Mouse (Mus musculus) lung, postnatal 0 days (tissue): ENCODE results near the gene Xndc1. TPM values are rescaled to one million over a fixed set of nuclear protein-coding genes. Genes with fewer than 3 reads are reported as not detected.
"Not testable (repeated sequence)": the region's sequence is repeated elsewhere in the genome, so short reads cannot be mapped to it uniquely, and the experiment has no call there.

Source experiments
- ATAC-seq: fragments of 200-750 bp; cut with Nextera tagmentation; 2 replicates; pipeline ENCODE4 v1.8.0; 2017; ENCODE audit warnings: moderate library complexity
- DNase-seq: peaks from one replicate; pipeline ENCODE4 v3.0.0-alpha.2; 2016; ENCODE audit warnings: low spot score
- H3K27ac ChIP-seq: fragments of 300-500 bp; sonication (generic); 2 replicates; pipeline ENCODE4 v1.5.1; 2014; ENCODE audit warnings: antibody characterized with exemption, mild to moderate bottlenecking, low read length, mixed read lengths
- H3K27me3 ChIP-seq: fragments of 300-500 bp; sonication (generic); replicated peaks from 2 replicates; pipeline ENCODE4 v1.6.1; 2014; ENCODE audit warnings: low read length, mixed read lengths; ENCODE audit not compliant: insufficient read depth
- H3K36me3 ChIP-seq: fragments of 300-500 bp; sonication (generic); 2 replicates; pipeline ENCODE4 v1.6.1; 2014; ENCODE audit warnings: low read length, mixed read lengths; ENCODE audit not compliant: insufficient read depth
- H3K4me1 ChIP-seq: fragments of 300-500 bp; sonication (generic); 2 replicates; pipeline ENCODE4 v1.6.1; 2014; ENCODE audit warnings: antibody characterized with exemption, low read depth, low read length, mixed read lengths; ENCODE audit not compliant: insufficient read depth
- H3K4me2 ChIP-seq: fragments of 300-500 bp; sonication (generic); replicated peaks from 2 replicates; pipeline ENCODE4 v1.6.1; 2014; ENCODE audit warnings: low read depth, mild to moderate bottlenecking, low read length, moderate library complexity, mixed read lengths
- H3K4me3 ChIP-seq: fragments of 300-500 bp; sonication (generic); 2 replicates; pipeline ENCODE4 v1.5.1; 2014; ENCODE audit warnings: low read depth, low read length
- H3K9ac ChIP-seq: fragments of 300-500 bp; sonication (generic); replicated peaks from 2 replicates; pipeline ENCODE4 v1.6.1; 2014; ENCODE audit warnings: low read depth, mild to moderate bottlenecking
- H3K9me3 ChIP-seq: fragments of 300-500 bp; sonication (generic); 2 replicates; pipeline ENCODE4 v1.6.1; 2016; ENCODE audit warnings: low read length, mixed read lengths
- CTCF ChIP-seq: IDR thresholded peaks from 2 replicates; pipeline ENCODE4 v1.5.1; 2016; ENCODE audit warnings: antibody characterized with exemption, mild to moderate bottlenecking
- EP300 ChIP-seq: IDR thresholded peaks from 2 replicates; pipeline ENCODE4 v1.6.1; 2016; ENCODE audit warnings: antibody characterized with exemption, mild to moderate bottlenecking, control low read depth
- WGBS: fragments of 180-500 bp; shearing (Covaris S2); extraction: QIAGEN DNeasy Blood & Tissue Kit; methylation state at CpG from one replicate; pipeline ENCODE4 v1.1.7; 2014; 5-methylcytosine and 5-hydroxymethylcytosine counted together
- polyA plus RNA-seq: library from polyadenylated mRNA; unstranded; fragments of >200 nt; fragmentation: Nextera tagmentation; extraction: Ambion mirVana; gene quantifications from 2 replicates; pipeline ENCODE4 v1.2.1, GENCODE M21; 2015

Gene Xndc1
- polyA plus RNA-seq, 1 experiment from 2014 or later: 6.2 TPM

GRCm38 (mm10) chr7:102048524-102048923 is 16.8 kb upstream of the Xndc1 start:
- H3K4me1 ChIP-seq, H3K36me3 ChIP-seq, H3K4me3 ChIP-seq, H3K9me3 ChIP-seq, H3K9ac ChIP-seq, H3K27ac ChIP-seq, DNase-seq, H3K4me2 ChIP-seq, H3K27me3 ChIP-seq, ATAC-seq: not testable (repeated sequence)
- peak; percentile 49 for TF ChIP-seq CTCF

- H3K4me1 ChIP-seq: peaks cover 13% of the 10 kb centered on the region; the same call in 1 of the 2 replicates
- no peaks in the 10 kb centered on the region for H3K27me3 ChIP-seq
- WGBS: 85% methylated on average over 3 of the region's 3 CpGs
- no peaks in the 10 kb centered on the region; the same call in 1 of the 2 replicates for H3K36me3 ChIP-seq
- no peak overlapping the region for H3K27ac ChIP-seq
- TF ChIP-seq EP300 (no peak), CTCF (no peak)
- H3K9me3 ChIP-seq: no peaks in the 10 kb centered on the region
- no peak overlapping the region for H3K9ac ChIP-seq
- H3K4me3 ChIP-seq: no peak overlapping the region
- no peak for ATAC-seq
- DNase-seq: no peak
- no peak overlapping the region for H3K4me2 ChIP-seq
Observed at GRCm38 (mm10) chr7:102061353-102061752, 4.0 kb upstream of the Xndc1 start.

- no peaks in the 10 kb centered on the region for H3K9me3 ChIP-seq
- DNase-seq (no peak), ATAC-seq (no peak)
- H3K4me1 ChIP-seq: peaks cover 13% of the 10 kb centered on the region; the same call in 1 of the 2 replicates
- H3K9ac ChIP-seq: no peak overlapping the region
- no peak overlapping the region for H3K4me2 ChIP-seq
- no peak overlapping the region for H3K4me3 ChIP-seq
- H3K27me3 ChIP-seq: no peaks in the 10 kb centered on the region
- WGBS: 71% methylated on average over 1 of the region's 1 CpGs
- no peaks in the 10 kb centered on the region; the same call in 1 of the 2 replicates for H3K36me3 ChIP-seq
- TF ChIP-seq EP300 (no peak), CTCF (no peak)
- H3K27ac ChIP-seq: no peak overlapping the region
Observed at GRCm38 (mm10) chr7:102062203-102062602, 3.1 kb upstream of the Xndc1 start.

- TF ChIP-seq EP300 (no peak), CTCF (no peak)
- H3K4me2 ChIP-seq: peak overlapping the region; percentile 75; the same call in 1 of the 2 replicates
- no peak overlapping the region for H3K27ac ChIP-seq
- no peak for ATAC-seq
- H3K9ac ChIP-seq: no peak overlapping the region
- H3K36me3 ChIP-seq: no peaks in the 10 kb centered on the region; the same call in 1 of the 2 replicates
- H3K4me3 ChIP-seq: no peak overlapping the region
- no peak for DNase-seq
- H3K4me1 ChIP-seq: peaks cover 13% of the 10 kb centered on the region; the same call in 1 of the 2 replicates
- no peaks in the 10 kb centered on the region for H3K9me3 ChIP-seq
- 59% methylated on average over 9 of the region's 9 CpGs for WGBS
- no peaks in the 10 kb centered on the region for H3K27me3 ChIP-seq
Observed at GRCm38 (mm10) chr7:102063891-102064290, 1.4 kb upstream of the Xndc1 start.

GRCm38 (mm10) chr7:102064655-102065045 is 661 bp upstream of the Xndc1 start:
- Histone ChIP-seq H3K4me1 (peaks cover 13% of the 10 kb centered on the region; the same call in 1 of the 2 replicates), H3K9ac (peak overlapping the region; percentile 48), H3K36me3 (no peaks in the 10 kb centered on the region), H3K9me3 (no peaks in the 10 kb centered on the region), H3K4me3 (peak overlapping the region; percentile 62), H3K4me2 (peak overlapping the region; percentile 75), H3K27me3 (no peaks in the 10 kb centered on the region), H3K27ac (peak overlapping the region; percentile 79; the same call in 1 of the 2 replicates)
- TF ChIP-seq EP300: no peak
- no peak for TF ChIP-seq CTCF
- no peak for DNase-seq
- peak; percentile 7 for ATAC-seq
- under 1% methylated on average over 9 of the region's 9 CpGs for WGBS

- no peaks in the 10 kb centered on the region for H3K27me3 ChIP-seq
- DNase-seq (no peak), ATAC-seq (no peak)
- peak overlapping the region; percentile 75 for H3K4me2 ChIP-seq
- WGBS: 56% methylated on average over 6 of the region's 6 CpGs
- no peak for TF ChIP-seq CTCF
- TF ChIP-seq EP300: no peak
- H3K4me1 ChIP-seq: peaks cover 13% of the 10 kb centered on the region; the same call in 1 of the 2 replicates
- H3K9ac ChIP-seq: 0 out of 2 replicates have a peak overlapping the region, but pooled peaks have one; percentile 48
- no peaks in the 10 kb centered on the region for H3K36me3 ChIP-seq
- peak overlapping the region; percentile 62; the same call in 1 of the 2 replicates for H3K4me3 ChIP-seq
- no peak overlapping the region for H3K27ac ChIP-seq
- no peaks in the 10 kb centered on the region for H3K9me3 ChIP-seq
Observed at GRCm38 (mm10) chr7:102066363-102066762, 1.1 kb downstream of the Xndc1 start.
